11 mouse cellular contexts compared by ENCODE assay signal in the genomic region with DNA sequence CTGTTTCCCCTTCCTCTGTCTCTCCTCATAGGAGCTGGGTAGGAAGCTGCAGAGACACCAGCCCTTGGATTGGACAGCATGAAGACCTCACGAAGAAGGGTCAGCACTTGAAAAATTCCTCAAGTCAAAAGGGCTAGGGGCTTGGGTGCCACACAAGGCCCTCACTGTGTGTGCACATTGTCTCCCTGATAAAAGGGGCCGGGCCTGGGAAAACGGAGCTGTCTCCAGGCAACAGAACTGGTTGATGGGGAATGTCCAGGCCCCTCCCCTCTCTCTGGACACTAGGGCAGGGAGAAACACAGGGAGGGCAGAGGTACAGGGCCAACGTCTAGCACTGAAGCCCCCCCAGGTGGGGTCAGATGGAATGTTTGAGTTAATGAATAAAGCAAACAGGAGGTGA. TPM values are rescaled to one million over a fixed set of nuclear protein-coding genes. Genes with fewer than 3 reads are reported as not detected.
DNase-seq lines count a peak whose midpoint lies in the region; ATAC-seq lines count a peak whose summit lies in the region.
"Had no signal": no experiment of that assay in that cellular context is flagged by ENCODE, and none has a peak within 500 bp of the region (broad histone marks: within the 10 kb centered on the region; RNA-seq: fewer than 3 reads in every experiment).

No protein-coding gene starts in this region.

- no peaks in the 10 kb centered on the region for H3K27me3 ChIP-seq in forebrain, embryonic 16.5 days (replicated peaks; ENCODE audit: control insufficient read depth, insufficient read depth, low read length)

- H3K9me3 ChIP-seq in forebrain, embryonic 16.5 days (ENCODE audit: control insufficient read depth, low read length), result no peaks in the 10 kb centered on the region

- H3K4me1 ChIP-seq in forebrain, embryonic 16.5 days (replicated peaks; ENCODE audit: control insufficient read depth, insufficient read depth, low read length), result peaks cover 10% of the 10 kb centered on the region

- no peak overlapping the region for H3K4me3 ChIP-seq in forebrain, embryonic 16.5 days (replicated peaks; ENCODE audit: low read length)

- H3K4me2 ChIP-seq in forebrain, embryonic 16.5 days (ENCODE audit: low read length), result no peak overlapping the region

- 3% methylated on average over 4 of the region's 4 CpGs for WGBS in forebrain, embryonic 16.5 days

- no peak overlapping the region for H3K27ac ChIP-seq in forebrain, embryonic 16.5 days (ENCODE audit: low read length)

- H3K36me3 ChIP-seq in forebrain, embryonic 16.5 days (ENCODE audit: control insufficient read depth, insufficient read depth), result no peaks in the 10 kb centered on the region

- H3K9ac ChIP-seq in forebrain, embryonic 16.5 days (replicated peaks; ENCODE audit: low read depth, low read length), result no peak overlapping the region

- DNase-seq in right cerebral cortex, adult 18-20 months, result peak; percentile 31
- no peak for DNase-seq in right cerebral cortex, adult 2 months (ENCODE audit: low spot score in 2 of 2)
- DNase-seq in mesoderm, embryonic 11.5 days (ENCODE audit: low read depth, low spot score), result peak; percentile 62
- DNase-seq in gastrocnemius, postnatal 10 days, result no peak
- DNase-seq in kidney, adult 11 months, result no peak
- no peak for DNase-seq in kidney, adult 18-20 months
- DNase-seq: cerebellum, adult 11-12 months; liver had no signal

- peak; percentile 63 for ATAC-seq in forebrain, embryonic 16.5 days
- ATAC-seq: intestine, embryonic 16.5 days had no signal

RNA-seq across cellular contexts. Expression of a gene that starts 41.5 kb away (rescaled TPM):
- polyA plus RNA-seq in forebrain, embryonic 16.5 days (2015; fragmentation: Nextera tagmentation; extraction: Ambion mirVana), result 19.5 and 24.8 TPM in 2 replicates
- total RNA-seq in gastrocnemius, postnatal 10 days (2021), result under 1 TPM; 0.33 to 0.43 TPM
- total RNA-seq: neutrophil, adult 5-6 weeks had no signal

Comparison
In these comparisons a context has a peak if more than half of its experiments do, and no peak if none do; other contexts are left out.
1. DNase-seq: peak in right cerebral cortex, adult 18-20 months (single experiment) and mesoderm, embryonic 11.5 days (single experiment); none in right cerebral cortex, adult 2 months (0 of 2), gastrocnemius, postnatal 10 days (single experiment), kidney, adult 11 months (single experiment) and kidney, adult 18-20 months (single experiment).